Mouse (Mus musculus): ENCODE measurements around the gene Cd244a.

DNA sequence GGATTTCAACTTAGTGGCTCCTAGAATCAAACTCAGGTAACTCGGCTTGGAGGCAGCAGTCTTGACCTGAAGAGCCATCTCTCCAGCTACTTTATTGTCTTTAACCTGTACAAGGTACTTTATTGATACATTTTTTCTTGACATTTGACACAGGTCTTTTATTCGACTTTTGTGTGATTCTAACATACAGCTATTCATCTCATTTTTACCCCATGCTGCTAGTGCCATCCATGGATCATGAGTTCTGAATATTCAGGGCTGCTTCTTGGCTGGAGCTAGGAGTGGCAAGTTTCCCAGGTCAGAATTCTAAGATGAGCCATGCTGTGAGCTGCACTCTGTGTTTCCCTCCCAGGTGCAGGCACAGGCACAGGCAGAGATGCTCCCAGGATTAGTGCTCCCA is 6.8 kb upstream of the Cd244a start:
- TF ChIP-seq GATA1 (IDR thresholded peaks at IDR 0.05; ENCODE audit: low read length): no peak
- TF ChIP-seq TAL1 (IDR thresholded peaks at IDR 0.05; ENCODE audit: low read length): no peak

Measured in erythroblast, embryonic 14.5 days (primary cell).